Mouse (Mus musculus): ENCODE measurements around the gene Irak2.

Gene Irak2

DNA sequence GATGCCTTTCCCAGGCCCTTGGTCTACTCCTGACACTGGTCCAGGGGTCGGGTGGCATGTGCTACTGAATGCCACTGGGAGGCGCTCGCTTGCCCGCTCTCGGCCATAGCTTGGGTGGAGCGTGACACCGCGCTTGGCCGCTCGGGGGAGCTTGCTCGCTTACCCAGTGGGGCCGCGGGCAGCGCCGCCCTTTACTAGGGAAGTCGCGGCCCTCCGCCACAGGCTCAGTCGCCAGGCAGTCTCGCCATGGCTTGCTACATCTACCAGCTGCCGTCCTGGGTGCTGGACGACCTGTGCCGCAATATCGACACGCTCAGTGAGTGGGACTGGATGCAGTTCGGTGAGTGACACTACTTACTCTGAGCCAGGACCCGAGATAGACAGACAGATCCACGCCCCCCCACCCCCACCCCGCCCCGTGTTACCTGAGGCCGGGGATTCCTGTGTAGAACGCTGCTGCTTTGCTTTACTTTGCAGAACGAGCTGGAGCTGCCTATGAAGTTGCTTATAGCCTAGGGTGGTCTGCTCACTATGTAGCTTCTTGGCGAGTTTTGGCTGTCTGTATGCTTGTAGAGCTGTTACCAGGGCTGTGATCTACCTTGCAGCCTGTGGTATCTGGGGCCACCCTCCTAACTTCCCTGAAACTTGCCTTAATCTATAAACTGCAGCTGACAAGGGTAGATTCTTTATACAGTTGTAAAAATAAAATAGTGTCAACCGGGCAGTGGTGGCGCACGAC lies at the start of gene Irak2:
Gene Irak2, plus strand, starts transcription at position 166 of the 739 bp plus-strand sequence.
- DNase-seq = peak; percentile 94 to 98

- DNase-seq = no peak
Observed at GRCm38 (mm10) chr6:113592637-113593036, 45.6 kb upstream of the Irak2 start.

GRCm38 (mm10) chr6:113597945-113598344 lies 40.3 kb upstream of the Irak2 start:
- DNase-seq = no peak

GRCm38 (mm10) chr6:113599833-113600232 lies 38.4 kb upstream of the Irak2 start:
- no peak for DNase-seq

DNA sequence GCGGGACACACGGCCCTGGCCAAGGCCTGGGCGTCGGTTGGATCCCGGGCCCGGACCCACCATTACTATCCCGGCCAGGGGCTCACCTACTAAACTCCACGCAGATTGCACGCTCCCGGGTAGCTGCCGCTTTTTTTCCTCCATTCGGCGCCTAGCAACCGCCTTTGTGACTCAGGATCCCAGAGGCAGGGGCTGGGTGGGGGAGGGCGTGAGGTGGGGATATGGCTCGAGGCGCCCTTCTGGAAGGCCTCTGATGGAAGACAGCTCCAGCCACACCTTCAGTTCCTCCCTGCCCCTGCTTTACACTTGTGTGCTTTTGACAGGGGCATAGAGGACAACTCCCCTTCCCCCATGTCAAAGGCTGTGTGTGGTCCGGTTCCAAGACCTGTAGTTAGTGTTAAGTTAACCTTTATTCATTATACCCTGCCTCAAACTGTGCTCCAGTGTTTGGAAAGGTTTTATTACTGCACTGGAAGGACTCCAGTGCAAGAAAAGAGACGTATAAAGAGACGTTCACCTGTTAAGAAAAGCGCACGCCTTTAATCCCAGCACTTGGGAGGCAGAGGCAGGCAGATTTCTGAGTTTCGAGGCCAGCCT lies 37.6 kb upstream of the Irak2 start, which contains the start of gene Fancd2os:
Gene Fancd2os, minus strand, starts transcription at position 173 of the 597 bp plus-strand sequence.
- DNase-seq = no peak

DNA sequence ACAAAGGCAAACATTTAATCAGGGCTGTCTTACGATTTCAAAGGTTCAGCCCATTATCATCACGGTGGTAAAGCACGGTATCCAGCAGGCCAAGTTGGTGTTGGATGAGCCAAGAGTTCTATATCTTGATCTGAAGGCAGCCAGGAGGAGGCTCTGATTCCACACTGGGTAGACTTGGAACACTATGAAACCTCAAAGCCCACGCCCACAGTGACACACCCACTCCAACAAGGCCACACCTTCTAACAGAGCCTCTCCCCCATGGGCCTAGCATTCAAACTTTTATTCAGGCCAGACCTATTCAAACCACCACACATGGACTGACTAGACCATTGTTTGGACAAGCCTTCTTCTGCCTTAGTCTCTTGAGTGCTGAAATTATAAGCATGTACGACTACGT lies 35.4 kb upstream of the Irak2 start:
- no peak for DNase-seq

DNA sequence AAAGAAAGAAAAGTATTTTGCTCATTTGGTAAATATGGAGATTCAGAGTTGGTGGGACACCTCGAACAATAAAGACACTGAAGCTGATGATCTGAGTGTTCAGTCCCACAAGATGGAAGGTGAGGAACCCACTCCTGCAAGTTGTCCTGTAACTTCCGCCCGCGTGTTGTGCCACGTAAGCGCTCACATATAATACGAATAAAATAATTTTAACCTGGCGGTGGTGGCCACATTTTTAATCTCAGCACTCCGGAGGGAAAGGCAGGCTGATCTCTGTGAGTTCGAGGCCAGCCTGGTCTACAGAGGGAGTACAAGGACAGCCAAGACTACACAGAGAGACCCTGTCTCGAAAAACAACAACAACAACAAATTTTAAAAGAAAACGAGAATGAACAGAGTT lies 34.3 kb upstream of the Irak2 start:
- DNase-seq = peak in 1 of 2 experiments; percentile 27

GRCm38 (mm10) chr6:113604432-113605223 lies 33.6 kb upstream of the Irak2 start, which contains the start of gene Brk1:
Brk1 (plus strand) TSS chr6:113604772.
- DNase-seq = peak; percentile 94 to 97

- DNase-seq = no peak
Observed at GRCm38 (mm10) chr6:113605224-113605545, 33.1 kb upstream of the Irak2 start.

GRCm38 (mm10) chr6:113608871-113609270 lies 29.4 kb upstream of the Irak2 start:
- DNase-seq = no peak

- DNase-seq = no peak
Observed at GRCm38 (mm10) chr6:113609293-113609692, 29.0 kb upstream of the Irak2 start.

DNA sequence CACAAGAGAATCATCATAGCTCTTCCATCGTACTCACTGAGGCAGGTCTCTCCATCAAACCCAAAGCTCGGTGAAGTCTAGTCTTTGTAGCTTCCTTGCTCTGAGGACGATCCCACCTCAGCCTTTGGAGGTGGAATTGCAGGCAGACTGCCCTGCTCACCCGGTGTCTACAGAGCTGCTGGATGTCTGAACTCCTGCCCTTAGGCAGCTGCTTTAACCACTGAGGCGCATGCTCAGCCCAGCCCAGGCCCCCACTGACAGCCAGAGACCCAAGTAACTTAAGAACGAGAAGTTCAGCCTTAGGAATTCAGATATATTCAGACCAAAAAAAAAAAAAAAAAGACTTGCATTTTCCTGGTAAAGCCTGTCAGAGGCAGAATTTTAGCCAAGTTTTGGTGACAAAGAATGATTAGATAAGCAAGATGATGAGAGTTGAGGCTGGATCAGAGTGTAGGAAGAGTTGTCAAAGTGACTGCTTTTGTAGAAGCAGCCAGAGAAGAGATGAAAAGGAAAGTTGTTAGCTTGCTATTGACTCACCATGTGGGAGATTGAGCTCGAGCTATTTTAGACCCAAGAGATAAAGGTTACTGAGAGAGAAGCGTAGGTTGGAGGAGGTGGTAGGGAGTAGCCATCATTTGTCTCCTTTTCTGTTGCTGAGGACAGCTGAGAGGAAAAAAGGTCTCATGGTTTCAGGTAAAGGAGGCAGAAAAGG lies 25.9 kb upstream of the Irak2 start:
- DNase-seq = no peak

GRCm38 (mm10) chr6:113614152-113614551 lies 24.1 kb upstream of the Irak2 start:
- DNase-seq = no peak

DNA sequence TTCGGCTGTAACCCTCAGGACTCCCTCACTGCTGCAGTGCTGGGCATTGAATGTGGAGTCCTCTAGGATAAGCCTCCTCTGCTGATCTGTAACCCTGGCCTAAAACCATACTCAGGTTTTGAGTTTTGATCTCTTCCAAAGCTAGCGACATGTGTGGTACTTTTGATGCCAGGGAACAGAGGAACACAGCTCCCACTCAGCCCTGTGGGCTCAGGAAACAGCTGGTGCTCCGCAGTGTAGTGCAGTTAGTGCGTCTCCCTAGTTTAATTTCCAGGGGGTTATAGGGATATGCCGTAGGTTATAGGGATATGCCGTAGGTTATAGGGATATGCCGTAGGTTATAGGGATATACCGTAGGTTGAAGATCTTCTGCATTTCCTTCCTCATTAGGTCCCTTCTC lies 23.3 kb upstream of the Irak2 start:
- DNase-seq = no peak

GRCm38 (mm10) chr6:113615489-113615888 lies 22.8 kb upstream of the Irak2 start:
- no peak for DNase-seq

- DNase-seq = no peak
Observed at GRCm38 (mm10) chr6:113623386-113623785, 14.9 kb upstream of the Irak2 start.

- peak; percentile 85 to 88 for DNase-seq
Observed at GRCm38 (mm10) chr6:113623941-113624751, 14.1 kb upstream of the Irak2 start, which contains the start of gene Vhl. Vhl (plus strand) TSS chr6:113623959.

DNA sequence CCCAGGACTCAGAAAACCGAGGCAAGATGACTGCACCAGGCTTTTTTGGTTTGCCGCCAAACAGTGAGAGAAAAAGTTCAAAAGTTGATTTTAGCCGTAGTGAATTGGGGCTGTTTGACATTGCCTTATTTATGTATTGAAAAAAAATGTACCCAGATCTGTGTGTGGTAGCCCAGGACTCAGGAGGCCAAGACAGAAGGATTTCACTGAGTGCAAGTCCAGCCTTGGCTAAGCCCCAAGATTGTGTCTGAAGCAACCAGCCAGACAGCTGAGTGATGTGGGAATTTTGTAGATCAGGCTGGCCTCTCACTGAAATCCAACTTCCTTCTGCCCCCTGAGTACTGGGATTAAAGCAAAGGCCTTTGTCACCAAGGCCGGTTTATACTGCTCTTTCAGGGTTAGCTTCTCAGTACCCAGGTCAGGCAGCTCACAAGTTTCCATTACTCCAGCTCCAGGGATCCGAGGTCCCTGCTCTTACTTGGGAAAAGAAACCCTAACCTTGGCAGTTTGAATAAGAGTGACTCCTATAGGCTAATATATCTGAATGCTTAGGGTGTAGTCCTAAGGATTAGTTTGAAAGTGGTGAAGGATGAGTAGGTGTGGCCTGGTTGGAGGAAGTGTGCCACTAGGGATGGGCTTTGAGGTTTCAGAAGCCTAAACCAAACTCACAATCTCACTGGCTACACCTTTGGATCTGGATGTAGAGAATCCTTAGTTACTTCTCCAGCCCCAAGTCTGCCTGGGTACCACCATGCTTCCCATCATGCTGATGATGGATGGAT lies 13.1 kb upstream of the Irak2 start:
- peak; percentile 12 to 32 for DNase-seq

DNA sequence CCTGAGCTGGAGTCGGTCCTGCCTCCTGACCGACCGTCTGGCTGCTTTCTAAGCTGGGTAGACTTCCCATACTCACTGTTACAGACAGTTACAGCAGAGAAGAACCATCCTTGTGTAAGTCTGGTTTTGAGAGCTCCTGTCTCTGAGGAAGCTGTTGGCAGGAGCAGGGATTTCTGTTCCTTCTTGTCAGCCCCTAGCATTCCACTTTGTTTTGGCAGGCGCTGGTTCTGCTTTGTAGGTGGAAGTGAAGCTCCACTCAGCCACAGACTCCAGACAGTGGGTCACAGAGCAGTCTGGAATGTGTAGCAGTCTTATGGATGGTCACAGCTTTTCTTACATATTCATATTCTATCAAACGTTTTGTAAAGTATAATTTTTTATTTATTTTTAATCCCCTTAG lies 7.9 kb upstream of the Irak2 start:
- no peak for DNase-seq

DNA sequence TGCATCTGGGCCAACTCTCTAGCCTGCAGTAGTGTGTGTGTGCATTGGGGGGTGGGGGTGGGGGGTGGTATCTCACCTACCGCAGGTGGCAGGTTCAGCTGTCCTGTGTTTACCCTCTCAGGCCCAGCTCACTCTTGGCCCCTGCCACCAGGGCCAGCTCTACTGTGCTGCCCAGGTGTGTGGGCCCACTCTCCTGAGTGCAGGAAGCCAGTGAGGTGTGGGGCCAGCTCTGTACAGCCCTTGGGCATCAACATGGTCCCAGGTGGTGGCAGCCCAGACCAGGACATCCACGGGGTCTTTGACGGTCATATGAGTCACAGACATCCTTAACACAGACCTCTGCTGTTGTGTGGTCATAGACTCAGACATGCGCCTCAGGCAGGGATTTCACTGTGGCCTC lies 5.4 kb upstream of the Irak2 start:
- DNase-seq = no peak

- DNase-seq = no peak
Observed at GRCm38 (mm10) chr6:113639201-113639600, 934 bp downstream of the Irak2 start.

Measured in cerebellum, postnatal 25 days (tissue).